ENCODE assay signal across 9 mouse cellular contexts in genomic region chr1:180403694-180404606, GRCm38 (mm10).
DNase-seq lines count a peak whose midpoint lies in the region; ATAC-seq and TF ChIP-seq lines count a peak whose summit lies in the region.
"Had no signal": no experiment of that assay in that cellular context is flagged by ENCODE, and none has a peak within 500 bp of the region (broad histone marks: within the 10 kb centered on the region; RNA-seq: fewer than 3 reads in every experiment).

No protein-coding gene starts in this region.

- no peak for DNase-seq in forebrain, embryonic 10.5 days (ENCODE audit: extremely low spot score, low spot score)
- DNase-seq in kidney, postnatal 10 days: peak; percentile 74
- DNase-seq in lung, postnatal 4 days: peak; percentile 78 to 85
- no peak for DNase-seq in layer of hippocampus, adult 9-10 months (ENCODE audit: low spot score)

- H3K4me3 ChIP-seq in forebrain, embryonic 10.5 days: no peak overlapping the region
- no peak overlapping the region for H3K4me3 ChIP-seq in forebrain, embryonic 13.5 days
- H3K4me3 ChIP-seq in bone marrow, adult 2 months (replicated peaks; ENCODE audit: control insufficient read depth, low read depth, low read length): no peak overlapping the region
- H3K4me3 ChIP-seq in heart, embryonic 14.5 days (ENCODE audit: control insufficient read depth in 1 of 2, insufficient read depth in 1 of 2, low read depth in 1 of 2, low read length in 2 of 2): no peak overlapping the region
- no peak overlapping the region; the same call in 1 of the 2 replicates for H3K4me3 ChIP-seq in stomach, embryonic 16.5 days (replicated peaks; ENCODE audit: low read length)
- H3K4me3 ChIP-seq: midbrain, embryonic 12.5 days had no signal

- H3K4me1 ChIP-seq in forebrain, embryonic 10.5 days: peaks cover 41% of the 10 kb centered on the region
- peaks cover 10% of the 10 kb centered on the region for H3K4me1 ChIP-seq in forebrain, embryonic 13.5 days
- H3K4me1 ChIP-seq in bone marrow, adult 2 months (ENCODE audit: control insufficient read depth, insufficient read depth, low read length): peaks cover 18% of the 10 kb centered on the region
- peaks cover 57 to 81% of the 10 kb centered on the region in 2 experiments for H3K4me1 ChIP-seq in heart, embryonic 14.5 days (ENCODE audit: control insufficient read depth in 2 of 2, insufficient read depth in 2 of 2, low read length in 2 of 2)
- H3K4me1 ChIP-seq in stomach, embryonic 16.5 days (ENCODE audit: control insufficient read depth, insufficient read depth, low read length): peaks cover 66% of the 10 kb centered on the region

- no peak overlapping the region for H3K4me2 ChIP-seq in forebrain, embryonic 13.5 days
- peak overlapping the region; percentile 46 for H3K4me2 ChIP-seq in heart, embryonic 14.5 days (ENCODE audit: low read length)
- peak overlapping the region; percentile 23 for H3K4me2 ChIP-seq in stomach, embryonic 16.5 days (ENCODE audit: low read depth, low read length)
- H3K4me2 ChIP-seq: midbrain, embryonic 12.5 days had no signal

- H3K27ac ChIP-seq in forebrain, embryonic 10.5 days: peak overlapping the region; percentile 54; the same call in 1 of the 2 replicates
- no peak overlapping the region for H3K27ac ChIP-seq in forebrain, embryonic 13.5 days
- H3K27ac ChIP-seq in bone marrow, adult 2 months (ENCODE audit: control insufficient read depth, insufficient read depth, low read depth, low read length, poor library complexity): peak overlapping the region; percentile 71
- H3K27ac ChIP-seq in heart, embryonic 14.5 days (replicated peaks in 1 of 2; ENCODE audit: control insufficient read depth in 1 of 2, insufficient read depth in 1 of 2, low read depth in 2 of 2, low read length in 2 of 2): peak overlapping the region; percentile 83 to 93
- H3K27ac ChIP-seq in stomach, embryonic 16.5 days (ENCODE audit: low read length): peak overlapping the region; percentile 94
- H3K27ac ChIP-seq: midbrain, embryonic 12.5 days had no signal

- no peaks in the 10 kb centered on the region for H3K27me3 ChIP-seq in forebrain, embryonic 10.5 days (ENCODE audit: poor library complexity, severe bottlenecking)
- no peaks in the 10 kb centered on the region for H3K27me3 ChIP-seq in forebrain, embryonic 13.5 days
- no peaks in the 10 kb centered on the region for H3K27me3 ChIP-seq in heart, embryonic 14.5 days (ENCODE audit: control insufficient read depth, insufficient read depth, low read length)
- H3K27me3 ChIP-seq in stomach, embryonic 16.5 days (ENCODE audit: control insufficient read depth, insufficient read depth, low read length): no peaks in the 10 kb centered on the region
- H3K27me3 ChIP-seq: midbrain, embryonic 12.5 days had no signal

- TF ChIP-seq POLR2A in bone marrow, adult 2 months (IDR thresholded peaks at IDR 0.05; ENCODE audit: borderline replicate concordance, control insufficient read depth, low read depth, low read length): 0 out of 2 replicates have a peak, but pooled peaks have one; percentile 22

- ATAC-seq in forebrain, embryonic 13.5 days: no peak
- peak; percentile 47 for ATAC-seq in heart, embryonic 14.5 days (ENCODE audit: insufficient number of reproducible peaks, insufficient read depth, low FRiP score, low read depth)
- peak; percentile 56 for ATAC-seq in stomach, embryonic 16.5 days (ENCODE audit: insufficient read depth, low FRiP score)

- no peak overlapping the region for H3K9ac ChIP-seq in forebrain, embryonic 13.5 days
- H3K9ac ChIP-seq in heart, embryonic 14.5 days (ENCODE audit: low read length): peak overlapping the region; percentile 47
- peak overlapping the region; percentile 24 for H3K9ac ChIP-seq in stomach, embryonic 16.5 days (ENCODE audit: low read length)
- H3K9ac ChIP-seq: midbrain, embryonic 12.5 days had no signal

- WGBS in forebrain, embryonic 10.5 days: 83% methylated on average over 32 of the region's 32 CpGs
- 80% methylated on average over 32 of the region's 32 CpGs for WGBS in forebrain, embryonic 13.5 days
- 4% methylated on average over 32 of the region's 32 CpGs for WGBS in bone marrow, adult 2 months
- 25% methylated on average over 32 of the region's 32 CpGs for WGBS in heart, embryonic 14.5 days
- WGBS in stomach, embryonic 16.5 days: 25% methylated on average over 32 of the region's 32 CpGs

- no peaks in the 10 kb centered on the region for H3K36me3 ChIP-seq in forebrain, embryonic 10.5 days (replicated peaks)
- no peaks in the 10 kb centered on the region for H3K36me3 ChIP-seq in forebrain, embryonic 13.5 days (ENCODE audit: poor library complexity, severe bottlenecking)
- no peaks in the 10 kb centered on the region for H3K36me3 ChIP-seq in heart, embryonic 14.5 days (ENCODE audit: control insufficient read depth, insufficient read depth, low read length)
- no peaks in the 10 kb centered on the region for H3K36me3 ChIP-seq in stomach, embryonic 16.5 days (ENCODE audit: control insufficient read depth, insufficient read depth, low read length)
- H3K36me3 ChIP-seq: midbrain, embryonic 12.5 days had no signal

- no peaks in the 10 kb centered on the region for H3K9me3 ChIP-seq in forebrain, embryonic 10.5 days
- H3K9me3 ChIP-seq in forebrain, embryonic 13.5 days (replicated peaks): no peaks in the 10 kb centered on the region
- H3K9me3 ChIP-seq in heart, embryonic 14.5 days (ENCODE audit: control insufficient read depth, low read length): no peaks in the 10 kb centered on the region
- H3K9me3 ChIP-seq in stomach, embryonic 16.5 days (replicated peaks; ENCODE audit: control insufficient read depth, low read length): no peaks in the 10 kb centered on the region
- H3K9me3 ChIP-seq: midbrain, embryonic 12.5 days had no signal

- no peak for TF ChIP-seq CTCF in bone marrow, adult 2 months (IDR thresholded peaks at IDR 0.05; ENCODE audit: control insufficient read depth, insufficient read depth, low read length)

Comparison
In these comparisons a context has a peak if more than half of its experiments do, and no peak if none do; other contexts are left out.
1. DNase-seq: peak in kidney, postnatal 10 days (single experiment) and lung, postnatal 4 days (2 of 2); none in forebrain, embryonic 10.5 days (single experiment) and layer of hippocampus, adult 9-10 months (single experiment).